Mouse (Mus musculus): ENCODE results near the gene Srrm3. TPM values are rescaled to one million over a fixed set of nuclear protein-coding genes. Genes with fewer than 3 reads are reported as not detected.

Srrm3 gene
- polyA plus RNA-seq, 2 experiments: 0.01 TPM; not detected in 1

DNA sequence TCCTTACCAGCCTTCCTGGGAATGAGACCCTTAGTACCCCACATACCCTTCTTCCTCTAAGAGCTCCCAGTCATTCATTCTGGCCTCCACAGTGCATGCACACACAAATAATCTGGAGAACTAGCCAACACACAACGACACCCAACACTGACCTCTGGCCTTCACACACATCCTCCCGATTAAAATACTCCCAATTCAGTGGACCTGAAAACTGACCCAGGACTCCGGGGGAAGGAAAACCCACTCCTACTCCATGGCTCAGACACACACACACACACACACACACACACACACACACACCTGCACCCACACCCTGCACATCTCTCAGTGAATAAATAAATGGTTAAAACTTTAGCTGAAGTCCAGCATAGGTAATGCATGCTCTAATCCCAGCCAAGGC lies 113.2 kb downstream of the Srrm3 start:
- Histone ChIP-seq H3K9ac (replicated peaks) (no peak overlapping the region), H3K4me3 (ENCODE audit: insufficient read depth in 1 of 2, low read depth in 2 of 2, low read length in 2 of 2) (no peak overlapping the region), H3K4me1 (replicated peaks; ENCODE audit: control insufficient read depth in 2 of 2, insufficient read depth in 2 of 2, low read length in 1 of 2) (peaks cover 0 to 6% of the 10 kb centered on the region in 2 experiments; a peak in 1 of 4 replicates), H3K27me3 (ENCODE audit: control insufficient read depth, insufficient read depth, low read length) (no peaks in the 10 kb centered on the region), H3K4me2 (ENCODE audit: low read depth) (no peak overlapping the region), H3K9me3 (ENCODE audit: control insufficient read depth, low read length) (no peaks in the 10 kb centered on the region), H3K36me3 (replicated peaks; ENCODE audit: control insufficient read depth, insufficient read depth, low read depth) (peaks cover 25% of the 10 kb centered on the region), H3K27ac (no peak overlapping the region)
- DNase-seq (ENCODE audit: low read depth in 3 of 3, low spot score in 3 of 3): no peak
- TF ChIP-seq EP300 (IDR thresholded peaks at IDR 0.05; ENCODE audit: low read depth): no peak
- no peak for TF ChIP-seq CTCF (IDR thresholded peaks at IDR 0.05; ENCODE audit: low read depth)
- WGBS (ENCODE audit: insufficient replicate concordance): 81% methylated on average over 3 of the region's 3 CpGs
- ATAC-seq (ENCODE audit: insufficient read depth): no peak

DNA sequence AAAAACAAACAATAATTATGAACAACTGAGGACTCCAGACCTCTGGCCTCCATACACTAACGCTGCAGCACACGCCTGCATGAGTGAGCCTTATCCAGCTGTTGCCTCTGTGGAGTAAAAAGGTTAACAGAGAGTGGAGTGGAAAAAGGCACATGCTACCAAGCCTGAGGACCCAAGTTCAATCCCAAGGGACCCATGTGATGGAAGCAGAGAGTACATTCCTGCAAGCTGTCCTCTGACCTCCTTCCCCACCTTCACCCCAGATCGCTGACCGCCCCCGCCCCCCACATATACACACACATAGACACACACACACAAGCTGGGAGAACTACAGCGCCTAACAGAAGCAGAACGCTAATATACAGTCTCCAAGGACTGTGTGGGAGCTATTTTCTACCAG lies 117.2 kb downstream of the Srrm3 start:
- DNase-seq (ENCODE audit: low read depth in 3 of 3, low spot score in 3 of 3) (no peak), ATAC-seq (ENCODE audit: insufficient read depth) (no peak)
- Histone ChIP-seq H3K9ac (replicated peaks) (no peak overlapping the region), H3K27me3 (ENCODE audit: control insufficient read depth, insufficient read depth, low read length) (no peaks in the 10 kb centered on the region), H3K36me3 (replicated peaks; ENCODE audit: control insufficient read depth, insufficient read depth, low read depth) (peaks cover 21% of the 10 kb centered on the region), H3K4me1 (replicated peaks; ENCODE audit: control insufficient read depth in 2 of 2, insufficient read depth in 2 of 2, low read length in 1 of 2) (no peaks in the 10 kb centered on the region), H3K4me3 (ENCODE audit: insufficient read depth in 1 of 2, low read depth in 2 of 2, low read length in 2 of 2) (no peak overlapping the region), H3K9me3 (ENCODE audit: control insufficient read depth, low read length) (no peaks in the 10 kb centered on the region), H3K27ac (no peak overlapping the region), H3K4me2 (ENCODE audit: low read depth) (no peak overlapping the region)
- WGBS (ENCODE audit: insufficient replicate concordance): 79% methylated on average over 7 of the region's 7 CpGs
- no peak for TF ChIP-seq CTCF (IDR thresholded peaks at IDR 0.05; ENCODE audit: low read depth)
- TF ChIP-seq EP300 (IDR thresholded peaks at IDR 0.05; ENCODE audit: low read depth): no peak

Small RNAs within 50 kb of the gene (microRNA-seq; reads per million reads assigned to microRNA genes)
- not detected for gene Gm23268

Other genes starting within 250 kb of the Srrm3 start
- gene Ccl26, start 243.3 kb upstream of the Srrm3 start, polyA plus RNA-seq (2012; rRNA removed): not detected in 2 replicates
- gene Ccl26, start 243.3 kb upstream of the Srrm3 start, polyA plus RNA-seq (2014; fragmentation: Nextera tagmentation; extraction: Ambion mirVana): not detected in 2 replicates
- 11.8 and 12.1 TPM in 2 replicates for gene Ccl24, start 233.8 kb upstream of the Srrm3 start, polyA plus RNA-seq (2012; rRNA removed)
- 14.4 and 17.8 TPM in 2 replicates for gene Ccl24, start 233.8 kb upstream of the Srrm3 start, polyA plus RNA-seq (2014; fragmentation: Nextera tagmentation; extraction: Ambion mirVana)
- 4.1 and 4.6 TPM in 2 replicates for gene Rhbdd2, start 174.3 kb upstream of the Srrm3 start, polyA plus RNA-seq (2012; rRNA removed)
- gene Rhbdd2, start 174.3 kb upstream of the Srrm3 start, polyA plus RNA-seq (2014; fragmentation: Nextera tagmentation; extraction: Ambion mirVana): 7.8 and 8.3 TPM in 2 replicates
- gene Por, start 136.9 kb upstream of the Srrm3 start, polyA plus RNA-seq (2012; rRNA removed): 21.7 and 27.7 TPM in 2 replicates
- gene Por, start 136.9 kb upstream of the Srrm3 start, polyA plus RNA-seq (2014; fragmentation: Nextera tagmentation; extraction: Ambion mirVana): 18.1 and 21.4 TPM in 2 replicates
- gene Tmem120a, start 62.4 kb upstream of the Srrm3 start, polyA plus RNA-seq (2012; rRNA removed): 5.4 and 5.7 TPM in 2 replicates
- 15.2 and 16.0 TPM in 2 replicates for gene Tmem120a, start 62.4 kb upstream of the Srrm3 start, polyA plus RNA-seq (2014; fragmentation: Nextera tagmentation; extraction: Ambion mirVana)
- 0.02 TPM in 1 of 2 replicates, not detected in the other for gene Styxl1, start 28.5 kb upstream of the Srrm3 start, polyA plus RNA-seq (2012; rRNA removed)
- gene Styxl1, start 28.5 kb upstream of the Srrm3 start, polyA plus RNA-seq (2014; fragmentation: Nextera tagmentation; extraction: Ambion mirVana): not detected in 2 replicates
- 211 and 224 TPM in 2 replicates for gene Mdh2, start 28.4 kb upstream of the Srrm3 start, polyA plus RNA-seq (2012; rRNA removed)
- gene Mdh2, start 28.4 kb upstream of the Srrm3 start, polyA plus RNA-seq (2014; fragmentation: Nextera tagmentation; extraction: Ambion mirVana): 307 and 326 TPM in 2 replicates
- 1.7 and 1.9 TPM in 2 replicates for gene Hspb1, start 81.0 kb downstream of the Srrm3 start, polyA plus RNA-seq (2012; rRNA removed)
- gene Hspb1, start 81.0 kb downstream of the Srrm3 start, polyA plus RNA-seq (2014; fragmentation: Nextera tagmentation; extraction: Ambion mirVana): 1.7 and 1.8 TPM in 2 replicates
- gene Ywhag, start 127.7 kb downstream of the Srrm3 start, polyA plus RNA-seq (2012; rRNA removed): 21.7 and 25.9 TPM in 2 replicates
- 26.3 and 30.1 TPM in 2 replicates for gene Ywhag, start 127.7 kb downstream of the Srrm3 start, polyA plus RNA-seq (2014; fragmentation: Nextera tagmentation; extraction: Ambion mirVana)
- gene Ssc4d, start 167.6 kb downstream of the Srrm3 start, polyA plus RNA-seq (2012; rRNA removed): 2.3 and 2.8 TPM in 2 replicates
- 1.5 and 2.1 TPM in 2 replicates for gene Ssc4d, start 167.6 kb downstream of the Srrm3 start, polyA plus RNA-seq (2014; fragmentation: Nextera tagmentation; extraction: Ambion mirVana)
- gene Zp3, start 173.2 kb downstream of the Srrm3 start, polyA plus RNA-seq (2012; rRNA removed): 0.03 TPM in 1 of 2 replicates, not detected in the other
- not detected in 2 replicates for gene Zp3, start 173.2 kb downstream of the Srrm3 start, polyA plus RNA-seq (2014; fragmentation: Nextera tagmentation; extraction: Ambion mirVana)
- 3.4 and 5.0 TPM in 2 replicates for gene Dtx2, start 187.9 kb downstream of the Srrm3 start, polyA plus RNA-seq (2012; rRNA removed)
- 5.1 and 5.4 TPM in 2 replicates for gene Dtx2, start 187.9 kb downstream of the Srrm3 start, polyA plus RNA-seq (2014; fragmentation: Nextera tagmentation; extraction: Ambion mirVana)
- gene Upk3b, start 231.6 kb downstream of the Srrm3 start, polyA plus RNA-seq (2012; rRNA removed): 2.0 and 2.5 TPM in 2 replicates
- gene Upk3b, start 231.6 kb downstream of the Srrm3 start, polyA plus RNA-seq (2014; fragmentation: Nextera tagmentation; extraction: Ambion mirVana): 2.1 and 2.4 TPM in 2 replicates
- gene Upk3bl, start 247.6 kb downstream of the Srrm3 start, polyA plus RNA-seq (2012; rRNA removed): 0.10 TPM in 1 of 2 replicates, not detected in the other
- not detected in 2 replicates for gene Upk3bl, start 247.6 kb downstream of the Srrm3 start, polyA plus RNA-seq (2014; fragmentation: Nextera tagmentation; extraction: Ambion mirVana)